Mouse (Mus musculus): ENCODE measurements around the gene Nagk. TPM values are rescaled to one million over a fixed set of nuclear protein-coding genes. Genes with fewer than 3 reads are reported as not detected.

The Nagk gene
- 9.0 and 15.9 TPM in 2 replicates for polyA plus RNA-seq (2012; ENCODE audit: low replicate concordance)

DNA sequence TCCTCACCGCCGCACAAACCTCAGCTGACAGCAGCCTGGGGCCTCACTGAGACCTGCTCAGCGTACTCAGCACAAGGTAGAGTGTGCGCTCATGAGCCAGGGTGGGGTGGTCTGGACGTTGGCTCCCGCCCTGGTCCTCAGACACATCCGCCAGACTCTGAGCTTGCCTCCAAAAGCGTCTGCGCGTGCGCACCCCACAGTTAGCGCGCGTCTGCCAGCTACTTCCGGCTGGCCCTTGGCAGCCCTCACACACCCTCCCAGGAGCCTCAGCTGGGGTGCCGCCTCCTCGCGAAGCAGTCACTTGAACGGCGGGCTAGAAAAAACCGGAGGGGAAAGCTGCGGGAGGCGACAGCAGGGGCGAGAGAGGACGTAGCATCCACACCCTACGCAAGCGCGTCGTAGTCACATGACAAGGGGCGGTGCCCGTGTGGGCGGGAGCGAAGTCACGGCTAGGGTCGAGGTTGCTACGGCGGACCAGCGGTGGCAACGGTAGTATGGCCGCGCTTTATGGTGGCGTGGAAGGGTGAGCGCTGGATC is at the start of gene Nagk:
TSS of gene Nagk (plus strand) at position 223 of the 537 bp plus-strand sequence.

DNA sequence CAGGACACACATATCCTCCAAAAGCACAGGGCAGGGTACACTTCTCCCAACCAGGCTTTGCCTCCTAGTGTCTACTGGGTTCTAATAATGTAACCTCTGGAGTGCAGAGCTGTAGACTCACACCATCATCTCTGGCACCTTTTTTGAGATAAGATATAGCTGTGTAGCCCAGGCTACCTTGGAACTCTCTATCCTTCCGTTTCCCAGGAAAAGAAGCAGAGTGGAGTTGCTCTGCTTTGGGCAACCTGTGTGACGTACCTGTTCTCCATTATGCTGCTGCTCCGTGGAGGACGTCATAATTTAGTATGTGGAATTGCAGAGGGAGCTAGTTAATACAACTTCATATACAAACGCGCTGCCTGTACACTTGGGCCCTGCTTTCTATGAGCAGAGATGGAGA is 32.4 kb upstream of the Nagk start, which contains the start of gene Ankrd53:
TSS of gene Ankrd53 (plus strand) at position 301 of the 400 bp plus-strand sequence.

DNA sequence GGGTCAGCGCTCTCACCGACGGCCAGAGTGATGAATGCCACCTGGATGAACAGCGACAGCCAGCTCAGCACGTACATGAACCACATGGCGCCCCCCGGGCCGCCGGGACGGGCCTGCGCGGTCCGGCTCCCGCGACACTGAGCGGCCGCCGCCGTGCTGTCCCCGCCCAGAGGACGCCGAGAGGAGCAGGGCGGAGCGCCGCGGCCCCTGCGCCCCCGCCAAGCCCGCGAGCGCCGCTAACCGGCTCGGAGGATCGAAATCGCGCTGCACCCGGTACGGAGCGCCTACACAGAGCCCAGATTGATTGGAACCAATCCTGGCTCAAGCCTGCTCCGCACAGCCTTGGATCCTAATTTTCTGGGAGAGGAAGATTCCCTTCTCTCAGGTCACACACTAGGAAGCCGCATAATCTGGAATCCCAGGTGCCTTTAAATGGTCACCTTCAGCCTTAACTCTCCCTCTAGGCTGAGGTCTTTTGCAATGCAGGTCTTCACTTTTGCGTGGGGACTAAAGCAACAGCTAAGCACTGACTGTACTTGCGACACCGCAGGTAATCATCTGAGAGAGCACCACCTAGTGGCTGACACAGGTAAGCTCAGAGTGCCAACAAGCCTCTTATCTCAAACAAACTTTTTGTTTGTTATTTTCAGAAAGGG is 19.0 kb upstream of the Nagk start, which contains the start of gene Tex261:
TSS of gene Tex261 (minus strand) at position 176 of the 656 bp plus-strand sequence.

DNA sequence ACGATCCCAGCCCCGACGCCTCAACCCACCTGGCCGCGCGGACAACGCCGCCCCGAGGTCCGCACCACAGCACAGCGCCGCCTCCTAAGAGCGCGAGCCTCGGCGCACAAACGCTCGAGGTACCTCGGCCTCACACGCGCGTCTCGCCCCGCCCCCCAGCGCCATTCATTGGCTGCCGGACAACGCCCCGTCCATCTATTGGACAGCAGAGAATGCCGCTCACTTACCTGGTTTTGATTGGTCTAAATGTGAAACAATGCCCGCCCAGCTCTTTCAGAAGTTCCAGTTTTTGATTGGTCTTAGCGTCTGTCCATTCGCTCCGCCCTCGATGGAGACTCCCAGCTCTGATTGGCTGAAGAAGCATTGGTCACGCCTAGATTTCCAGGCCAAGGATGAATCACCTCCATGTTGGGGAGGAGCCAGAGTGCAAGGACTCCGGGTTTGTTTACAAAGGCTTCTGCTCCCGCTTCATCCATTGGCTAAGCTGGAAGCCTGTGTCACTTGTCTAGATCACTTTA is 36.9 kb downstream of the Nagk start, which contains the start of gene Paip2b:
TSS of gene Paip2b (minus strand) at position 136 of the 518 bp plus-strand sequence.

Other genes starting within 250 kb of the Nagk start
- gene Stambp, start 222.3 kb upstream of the Nagk start, polyA plus RNA-seq (2012; ENCODE audit: low replicate concordance), result 1.6 and 1.9 TPM in 2 replicates
- gene Clec4f, start 138.8 kb upstream of the Nagk start, polyA plus RNA-seq (2012; ENCODE audit: low replicate concordance), result not detected in 2 replicates
- 0.26 and 0.37 TPM in 2 replicates for gene Cd207, start 117.1 kb upstream of the Nagk start, polyA plus RNA-seq (2012; ENCODE audit: low replicate concordance)
- 0.19 and 1.1 TPM in 2 replicates for gene Vax2, start 83.7 kb upstream of the Nagk start, polyA plus RNA-seq (2012; ENCODE audit: low replicate concordance)
- not detected in 2 replicates for gene Atp6v1b1, start 52.0 kb upstream of the Nagk start, polyA plus RNA-seq (2012; ENCODE audit: low replicate concordance)
- gene Ankrd53, start 32.3 kb upstream of the Nagk start, polyA plus RNA-seq (2012; ENCODE audit: low replicate concordance), result not detected in 2 replicates
- 32.4 and 46.9 TPM in 2 replicates for gene Tex261, start 19.2 kb upstream of the Nagk start, polyA plus RNA-seq (2012; ENCODE audit: low replicate concordance)
- 11.2 and 23.5 TPM in 2 replicates for gene Paip2b, start 36.8 kb downstream of the Nagk start, polyA plus RNA-seq (2012; ENCODE audit: low replicate concordance)
- gene Zfp638, start 72.1 kb downstream of the Nagk start, polyA plus RNA-seq (2012; ENCODE audit: low replicate concordance), result 13.8 and 14.8 TPM in 2 replicates
- gene Dysf, start 213.6 kb downstream of the Nagk start, polyA plus RNA-seq (2012; ENCODE audit: low replicate concordance), result 1.2 and 8.8 TPM in 2 replicates

All from hematopoietic multipotent progenitor cell, adult 10-12 weeks (in vitro differentiated cells).